In genomic region chrX:6577001-6577400, GRCm38 (mm10) we compare ENCODE assay signal across 9 mouse cellular contexts.
DNase-seq lines count a peak whose midpoint lies in the region; ATAC-seq and TF ChIP-seq lines count a peak whose summit lies in the region.
"Had no signal": no experiment of that assay in that cellular context is flagged by ENCODE, and none has a peak within 500 bp of the region (broad histone marks: within the 10 kb centered on the region; RNA-seq: fewer than 3 reads in every experiment).

No protein-coding gene starts in this region.

- H3K27me3 ChIP-seq in heart, embryonic 14.5 days (ENCODE audit: control insufficient read depth, insufficient read depth, low read length): no peaks in the 10 kb centered on the region

- peak overlapping the region; percentile 23; the same call in 1 of the 2 replicates for H3K27ac ChIP-seq in layer of hippocampus, adult 2 months
- no peak overlapping the region for H3K27ac ChIP-seq in heart, embryonic 14.5 days (replicated peaks in 1 of 2; ENCODE audit: control insufficient read depth in 1 of 2, insufficient read depth in 1 of 2, low read depth in 2 of 2, low read length in 2 of 2)
- H3K27ac ChIP-seq: hindbrain, postnatal 0 days had no signal

- H3K4me3 ChIP-seq in layer of hippocampus, adult 2 months: no peak overlapping the region
- H3K4me3 ChIP-seq in heart, embryonic 14.5 days (ENCODE audit: control insufficient read depth in 1 of 2, insufficient read depth in 1 of 2, low read depth in 1 of 2, low read length in 2 of 2): peak overlapping the region; percentile 13 to 17; a peak in 3 of 4 replicates

- WGBS in heart, embryonic 14.5 days: 39% methylated on average over 7 of the region's 7 CpGs

- 0 out of 2 replicates have a peak, but pooled peaks have one; percentile 35 for ATAC-seq in heart, embryonic 14.5 days (ENCODE audit: insufficient number of reproducible peaks, insufficient read depth, low FRiP score, low read depth)
- ATAC-seq: hindbrain, postnatal 0 days had no signal

- no peaks in the 10 kb centered on the region for H3K4me1 ChIP-seq in heart, embryonic 14.5 days (ENCODE audit: control insufficient read depth in 2 of 2, insufficient read depth in 2 of 2, low read length in 2 of 2)

- TF ChIP-seq CTCF in layer of hippocampus, adult 2 months (conservative IDR thresholded peaks at IDR 0.05): no peak

- peak overlapping the region; percentile 11; the same call in 1 of the 2 replicates for H3K4me2 ChIP-seq in heart, embryonic 14.5 days (ENCODE audit: low read length)

- H3K9me3 ChIP-seq in heart, embryonic 14.5 days (ENCODE audit: control insufficient read depth, low read length): no peaks in the 10 kb centered on the region

- no peak for DNase-seq in layer of hippocampus, adult 2 months (ENCODE audit: low spot score in 2 of 2)
- no peak for DNase-seq in layer of hippocampus, adult 9-11 months
- DNase-seq in kidney, postnatal 10 days: peak; percentile 51
- peak; percentile 4 for DNase-seq in mesoderm, embryonic 11.5 days (ENCODE audit: low read depth, low spot score)
- DNase-seq in thymus, postnatal 10 days (ENCODE audit: low spot score in 2 of 2): no peak
- no peak for DNase-seq in cerebellum, adult 11-12 months
- DNase-seq in testis, postnatal 14 days (ENCODE audit: low spot score): no peak

- H3K36me3 ChIP-seq in heart, embryonic 14.5 days (ENCODE audit: control insufficient read depth, insufficient read depth, low read length): no peaks in the 10 kb centered on the region

- no peak overlapping the region for H3K9ac ChIP-seq in heart, embryonic 14.5 days (ENCODE audit: low read length)

Comparison
In these comparisons a context has a peak if more than half of its experiments do, and no peak if none do; other contexts are left out.
1. DNase-seq: peak in kidney, postnatal 10 days (single experiment) and mesoderm, embryonic 11.5 days (single experiment); none in layer of hippocampus, adult 2 months (0 of 2), layer of hippocampus, adult 9-11 months (single experiment), thymus, postnatal 10 days (0 of 2), cerebellum, adult 11-12 months (single experiment) and testis, postnatal 14 days (single experiment).